Mouse (Mus musculus): ENCODE data around the gene Ifih1. TPM values are rescaled to one million over a fixed set of nuclear protein-coding genes. Genes with fewer than 3 reads are reported as not detected.
A peak's percentile ranks its signal among the peaks of the same experiment; 100 is the strongest.

The Ifih1 gene
- total and polyA plus RNA-seq, 3 experiments = 2.0 to 3.6 (median 2.2) TPM

DNA sequence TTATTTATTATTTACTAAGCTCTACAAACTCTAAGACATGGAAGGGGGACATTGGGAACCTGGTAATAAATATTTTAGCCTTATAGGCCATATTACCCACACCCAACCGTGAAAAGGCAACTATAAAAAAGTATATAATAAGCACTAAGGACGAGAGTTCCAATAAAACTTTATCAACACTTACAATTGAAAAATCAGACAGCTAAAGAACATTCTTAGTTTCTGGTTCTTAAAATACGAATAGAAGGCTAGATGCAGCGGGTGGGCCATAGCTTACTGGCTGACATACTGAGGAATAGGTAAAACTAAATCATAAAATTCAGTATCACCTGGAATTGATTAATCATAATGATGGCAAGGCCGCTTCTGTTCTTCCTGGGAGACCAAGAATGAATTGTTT is 1.2 kb downstream of the Ifih1 start:
- H3K4me1 ChIP-seq (ENCODE audit: control insufficient read depth in 1 of 2, insufficient read depth in 2 of 2) = peaks cover 3 to 22% of the 10 kb centered on the region in 2 experiments; a peak in 3 of 4 replicates
- in situ Hi-C loops (cut with MboI; ENCODE audit: low pct_ligation_motif_present, low pct_unique_long_range_greater_than_20kb, low sequenced_read_pairs) (no loop called here), dilution Hi-C loops (cut with MboI; ENCODE audit: extremely low pct_ligation_motif_present, extremely low pct_unique_long_range_greater_than_20kb, low sequenced_read_pairs) (no loop called here)
- peak overlapping the region; percentile 50; the same call in 1 of the 2 replicates for H3K9ac ChIP-seq (ENCODE audit: insufficient read depth, low read depth)
- DNase-seq (ENCODE audit: extremely low read depth) = no peak
- H3K36me3 ChIP-seq (replicated peaks in 1 of 2; ENCODE audit: control insufficient read depth in 1 of 2, insufficient read depth in 1 of 2, low read length in 1 of 2) = no peaks in the 10 kb centered on the region
- TF ChIP-seq MXI1 (IDR thresholded peaks at IDR 0.05; ENCODE audit: low read depth, low read length) (no peak), USF2 (conservative IDR thresholded peaks at IDR 0.05; ENCODE audit: low read depth, low read length) (no peak), PAX5 (IDR thresholded peaks at IDR 0.05; ENCODE audit: low read length) (no peak), CHD1 (IDR thresholded peaks at IDR 0.05; ENCODE audit: low read depth, low read length) (no peak), SIN3A (IDR thresholded peaks at IDR 0.05; ENCODE audit: low read length) (no peak), JUN (IDR thresholded peaks at IDR 0.05; ENCODE audit: insufficient read depth, low read depth, low read length) (no peak), ZKSCAN1 (IDR thresholded peaks at IDR 0.05; ENCODE audit: borderline replicate concordance, low read depth, low read length) (no peak), POLR2AphosphoS2 (IDR thresholded peaks at IDR 0.05; ENCODE audit: low read depth, low read length) (no peak), MEF2A (IDR thresholded peaks at IDR 0.05; ENCODE audit: borderline replicate concordance, low read depth, low read length) (no peak), USF1 (IDR thresholded peaks at IDR 0.05; ENCODE audit: low read depth, low read length) (no peak), HCFC1 (IDR thresholded peaks at IDR 0.05; ENCODE audit: low read depth, low read length) (no peak), RAD21 (IDR thresholded peaks at IDR 0.05; ENCODE audit: low read depth, low read length) (no peak), E2F4 (IDR thresholded peaks at IDR 0.05; ENCODE audit: insufficient replicate concordance, low read depth, low read length) (no peak), NRF1 (IDR thresholded peaks at IDR 0.05; ENCODE audit: low read depth, low read length) (no peak)
- no peaks in the 10 kb centered on the region for H3K9me3 ChIP-seq (replicated peaks; ENCODE audit: low read length)
- H3K4me3 ChIP-seq (replicated peaks in 1 of 3; ENCODE audit: low read depth in 2 of 3, low read length in 2 of 3, poor library complexity in 1 of 3) = peak overlapping the region in 2 of 3 experiments; percentile 55 to 57
- no peak overlapping the region for H3K4me2 ChIP-seq (ENCODE audit: insufficient read depth, low read depth, poor library complexity, severe bottlenecking)
- no peaks in the 10 kb centered on the region for H3K79me2 ChIP-seq (replicated peaks; ENCODE audit: control insufficient read depth, extremely low read depth, insufficient read depth, poor library complexity, severe bottlenecking)
- H3K27me3 ChIP-seq (replicated peaks) = no peaks in the 10 kb centered on the region
- H3K27ac ChIP-seq (ENCODE audit: insufficient read depth, low read depth) = no peak overlapping the region

DNA sequence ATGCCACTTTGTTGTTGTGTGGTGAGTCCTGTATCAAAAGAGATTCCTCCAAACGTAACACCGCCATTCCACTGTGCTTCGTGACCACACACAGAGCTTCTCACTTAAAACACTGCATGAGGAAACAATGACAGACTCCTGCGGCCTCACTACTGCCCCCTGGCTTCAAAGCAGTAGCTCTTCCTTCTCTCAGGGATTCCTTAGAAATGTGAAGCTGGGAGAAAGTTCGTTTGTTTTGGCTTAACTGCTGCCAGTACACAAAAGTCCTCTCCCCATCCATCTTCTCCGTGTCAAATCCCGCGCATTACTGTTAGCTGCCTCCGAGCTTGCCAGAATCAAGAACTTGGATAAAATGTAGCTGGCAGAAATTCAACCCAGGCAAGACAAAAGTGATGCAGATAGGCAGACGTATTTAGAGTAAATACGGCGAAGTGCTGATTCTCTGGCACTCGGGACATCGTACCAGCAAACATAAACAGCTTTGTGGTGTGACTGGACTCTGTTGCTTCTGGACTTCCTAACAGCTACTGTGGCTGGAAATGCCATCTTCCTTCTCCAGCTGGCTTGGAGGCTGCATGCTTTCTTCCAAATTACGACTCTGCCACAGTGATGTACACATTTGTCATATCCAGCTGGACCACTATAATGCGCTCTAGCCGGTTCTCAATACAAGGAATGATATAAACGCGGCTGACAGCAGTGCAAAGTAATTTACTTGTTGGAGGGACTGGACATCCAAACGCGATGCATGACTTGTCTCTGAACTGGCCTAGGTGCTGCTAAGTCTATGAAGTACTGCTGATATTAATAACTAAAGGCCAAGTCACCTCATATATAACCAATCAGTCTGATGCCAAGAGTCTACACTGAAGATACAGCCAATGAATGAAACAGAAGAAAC is 2.4 kb downstream of the Ifih1 start:
- dilution Hi-C loops (cut with MboI; ENCODE audit: extremely low pct_ligation_motif_present, extremely low pct_unique_long_range_greater_than_20kb, low sequenced_read_pairs) = no loop called here
- Histone ChIP-seq H3K9ac (ENCODE audit: insufficient read depth, low read depth) (no peak overlapping the region), H3K27ac (ENCODE audit: insufficient read depth, low read depth) (no peak overlapping the region), H3K9me3 (replicated peaks; ENCODE audit: low read length) (no peaks in the 10 kb centered on the region), H3K4me3 (replicated peaks in 1 of 3; ENCODE audit: low read depth in 2 of 3, low read length in 2 of 3, poor library complexity in 1 of 3) (no peak overlapping the region), H3K36me3 (replicated peaks in 1 of 2; ENCODE audit: control insufficient read depth in 1 of 2, insufficient read depth in 1 of 2, low read length in 1 of 2) (no peaks in the 10 kb centered on the region), H3K4me1 (ENCODE audit: control insufficient read depth in 1 of 2, insufficient read depth in 2 of 2) (peaks cover 3 to 22% of the 10 kb centered on the region in 2 experiments; a peak in 3 of 4 replicates), H3K27me3 (replicated peaks) (no peaks in the 10 kb centered on the region), H3K4me2 (ENCODE audit: insufficient read depth, low read depth, poor library complexity, severe bottlenecking) (peak overlapping the region; percentile 21; the same call in 1 of the 2 replicates), H3K79me2 (replicated peaks; ENCODE audit: control insufficient read depth, extremely low read depth, insufficient read depth, poor library complexity, severe bottlenecking) (no peaks in the 10 kb centered on the region)
- peak; percentile 64 to 75 for TF ChIP-seq CTCF (conservative IDR thresholded peaks at IDR 0.05 in 1 of 2, IDR thresholded peaks at IDR 0.05 in 1 of 2; ENCODE audit: low read depth in 2 of 2, low read length in 2 of 2)
- 0 out of 2 replicates have a peak, but pooled peaks have one; percentile 6 for TF ChIP-seq SMC3 (IDR thresholded peaks at IDR 0.05; ENCODE audit: low read depth, low read length)
- TF ChIP-seq POLR2AphosphoS2 (IDR thresholded peaks at IDR 0.05; ENCODE audit: low read depth, low read length) = no peak
- peak; percentile 61 for DNase-seq (ENCODE audit: extremely low read depth)
- in situ Hi-C loops (cut with MboI; ENCODE audit: low pct_ligation_motif_present, low pct_unique_long_range_greater_than_20kb, low sequenced_read_pairs) = no loop called here
